Mouse (Mus musculus) intestine, embryonic 16.5 days (tissue): Measurements from ENCODE around the gene Gm20388. TPM values are rescaled to one million over a fixed set of nuclear protein-coding genes. Genes with fewer than 3 reads are reported as not detected.

ENCODE experiments used
- ATAC-seq: fragments of 200-750 bp; cut with Nextera tagmentation; 2 replicates; pipeline ENCODE4 v1.8.0; 2017; ENCODE audit warnings: moderate TSS enrichment, moderate library complexity
- H3K27ac ChIP-seq: fragments of 300-500 bp; sonication (generic); 2 replicates; pipeline ENCODE4 v1.5.1; 2014; ENCODE audit warnings: mild to moderate bottlenecking, low read length
- H3K27me3 ChIP-seq: fragments of 300-500 bp; sonication (generic); replicated peaks from 2 replicates; pipeline ENCODE4 v1.6.1; 2014; ENCODE audit warnings: low read length, control low read depth, mixed read lengths; ENCODE audit not compliant: control insufficient read depth, insufficient read depth
- H3K36me3 ChIP-seq: fragments of 300-500 bp; sonication (generic); 2 replicates; pipeline ENCODE4 v1.6.1; 2014; ENCODE audit warnings: low read length, control low read depth; ENCODE audit not compliant: control insufficient read depth, insufficient read depth
- H3K4me1 ChIP-seq: fragments of 300-500 bp; sonication (generic); 2 replicates; pipeline ENCODE4 v1.6.1; 2014; ENCODE audit warnings: low read length, control low read depth, mixed read lengths; ENCODE audit not compliant: control insufficient read depth, insufficient read depth
- H3K4me2 ChIP-seq: fragments of 300-500 bp; sonication (generic); 2 replicates; pipeline ENCODE4 v1.6.1; 2014; ENCODE audit warnings: low read depth, low read length, control low read depth
- H3K4me3 ChIP-seq: fragments of 300-500 bp; sonication (generic); 2 replicates; pipeline ENCODE4 v1.5.1; 2014; ENCODE audit warnings: mild to moderate bottlenecking, low read length
- H3K9ac ChIP-seq: fragments of 300-500 bp; sonication (generic); 2 replicates; pipeline ENCODE4 v1.6.1; 2014; ENCODE audit warnings: low read depth, low read length
- H3K9me3 ChIP-seq: fragments of 300-500 bp; sonication (generic); 2 replicates; pipeline ENCODE4 v1.6.1; 2016; ENCODE audit warnings: low read length, control low read depth; ENCODE audit not compliant: control insufficient read depth
- WGBS: fragments of 180-500 bp; shearing (Covaris S2); extraction: QIAGEN DNeasy Blood & Tissue Kit; methylation state at CpG from one replicate; pipeline ENCODE4 v1.1.7; 2014; 5-methylcytosine and 5-hydroxymethylcytosine counted together
- polyA plus RNA-seq: library from polyadenylated mRNA; unstranded; fragments of >200 nt; fragmentation: Nextera tagmentation; extraction: Ambion mirVana; gene quantifications from 2 replicates; pipeline ENCODE4 v1.2.1, GENCODE M21; 2015

The Gm20388 gene
- polyA plus RNA-seq, 1 experiment from 2014 or later, result 5.8 TPM

DNA sequence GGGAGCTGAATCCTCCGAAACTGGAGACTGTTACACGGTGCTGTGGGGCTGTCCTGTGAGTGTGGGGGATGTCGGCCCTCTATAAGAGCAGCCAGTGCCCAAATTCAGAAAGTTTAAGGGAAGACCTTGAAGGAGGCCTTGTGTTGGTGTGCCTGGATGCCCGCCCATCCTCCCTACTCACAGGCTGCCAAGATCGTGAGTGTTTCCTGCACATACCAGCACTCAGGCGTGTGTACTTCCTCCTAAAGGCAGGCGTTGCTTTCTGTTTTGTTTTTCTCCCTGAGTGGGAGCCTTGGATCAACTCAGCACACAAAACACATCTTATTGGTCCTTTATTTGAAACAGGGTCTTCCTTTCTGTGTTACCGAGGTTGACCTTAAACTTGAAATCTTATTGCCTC lies 3431.6 kb downstream of the Gm20388 start:
- Histone ChIP-seq H3K4me3 (no peak overlapping the region), H3K27me3 (no peaks in the 10 kb centered on the region), H3K9ac (no peak overlapping the region), H3K27ac (no peak overlapping the region), H3K4me2 (no peak overlapping the region), H3K4me1 (peaks cover 3% of the 10 kb centered on the region; the same call in 1 of the 2 replicates), H3K36me3 (no peaks in the 10 kb centered on the region), H3K9me3 (0 out of 2 replicates have a peak, but pooled peaks cover 2% of the 10 kb centered on the region)
- WGBS, result 79% methylated on average over 8 of the region's 8 CpGs
- no peak for ATAC-seq

DNA sequence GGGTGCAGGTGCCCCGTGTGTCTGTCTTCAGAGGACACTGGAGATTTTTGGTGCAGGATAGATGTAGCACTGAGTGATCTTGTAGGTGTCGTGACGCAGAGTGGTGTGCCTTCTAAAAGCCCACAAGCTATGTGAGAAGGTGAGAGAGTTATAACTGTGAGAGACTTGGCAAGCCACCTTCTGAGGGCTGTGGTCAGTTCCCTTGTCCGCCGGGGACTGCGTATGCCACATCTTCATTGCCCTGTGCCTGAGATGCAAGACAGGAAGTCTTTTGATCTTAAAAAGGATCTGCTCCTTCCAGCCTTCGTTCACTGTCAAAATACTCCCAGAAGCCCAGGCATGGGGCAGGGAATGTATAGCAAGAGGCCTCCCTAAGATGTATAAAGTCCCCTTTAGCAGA lies 3432.3 kb downstream of the Gm20388 start:
- Histone ChIP-seq H3K9ac (no peak overlapping the region), H3K27ac (no peak overlapping the region), H3K4me1 (no peaks in the 10 kb centered on the region), H3K27me3 (no peaks in the 10 kb centered on the region), H3K4me3 (no peak overlapping the region), H3K9me3 (0 out of 2 replicates have a peak, but pooled peaks cover 2% of the 10 kb centered on the region), H3K4me2 (no peak overlapping the region), H3K36me3 (no peaks in the 10 kb centered on the region)
- 77% methylated on average over 7 of the region's 7 CpGs for WGBS
- ATAC-seq, result no peak

GRCm38 (mm10) chr8:123343422-123343821 lies 3432.8 kb downstream of the Gm20388 start:
- Histone ChIP-seq H3K4me3 (no peak overlapping the region), H3K9ac (no peak overlapping the region), H3K4me2 (no peak overlapping the region), H3K27ac (no peak overlapping the region), H3K4me1 (no peaks in the 10 kb centered on the region), H3K27me3 (no peaks in the 10 kb centered on the region), H3K36me3 (no peaks in the 10 kb centered on the region), H3K9me3 (0 out of 2 replicates have a peak, but pooled peaks cover 2% of the 10 kb centered on the region)
- ATAC-seq, result no peak
- 84% methylated on average over 12 of the region's 12 CpGs for WGBS

- H3K9ac ChIP-seq, result no peak overlapping the region
- no peak overlapping the region for H3K4me3 ChIP-seq
- ATAC-seq, result no peak
- H3K9me3 ChIP-seq, result 0 out of 2 replicates have a peak, but pooled peaks cover under 1% of the 10 kb centered on the region
- no peaks in the 10 kb centered on the region for H3K4me1 ChIP-seq
- no peak overlapping the region for H3K4me2 ChIP-seq
- H3K27ac ChIP-seq, result no peak overlapping the region
- 73% methylated on average over 8 of the region's 8 CpGs for WGBS
- H3K27me3 ChIP-seq, result no peaks in the 10 kb centered on the region
- no peaks in the 10 kb centered on the region for H3K36me3 ChIP-seq
Measured at GRCm38 (mm10) chr8:123345135-123345534, 3434.5 kb downstream of the Gm20388 start.

DNA sequence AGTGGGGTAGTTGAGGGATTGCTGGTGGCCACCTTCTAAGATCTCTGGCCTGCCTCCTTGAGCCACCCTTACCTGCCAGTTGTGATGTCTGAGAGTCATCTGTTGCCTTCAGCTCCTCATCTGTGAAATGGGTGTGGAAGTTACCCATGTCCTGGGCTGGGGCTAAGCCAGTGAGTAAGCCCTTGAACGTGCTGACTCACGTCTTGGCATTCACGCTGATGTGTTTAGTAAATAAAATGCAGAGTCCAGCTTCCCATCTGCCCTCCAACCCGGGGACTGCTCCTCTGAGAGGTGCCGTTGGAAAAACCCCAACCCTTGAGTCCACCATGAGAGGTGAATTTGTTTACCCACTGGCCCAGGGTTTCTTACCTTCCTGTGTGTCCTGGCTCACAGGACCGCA lies 3435.2 kb downstream of the Gm20388 start:
- no peak overlapping the region for H3K4me2 ChIP-seq
- H3K9ac ChIP-seq, result no peak overlapping the region
- H3K9me3 ChIP-seq, result no peaks in the 10 kb centered on the region
- H3K36me3 ChIP-seq, result no peaks in the 10 kb centered on the region
- no peak overlapping the region for H3K4me3 ChIP-seq
- no peak overlapping the region for H3K27ac ChIP-seq
- H3K27me3 ChIP-seq, result no peaks in the 10 kb centered on the region
- no peak for ATAC-seq
- 67% methylated on average over 6 of the region's 6 CpGs for WGBS
- no peaks in the 10 kb centered on the region for H3K4me1 ChIP-seq

GRCm38 (mm10) chr8:123347293-123347692 lies 3436.7 kb downstream of the Gm20388 start:
- no peak overlapping the region for H3K27ac ChIP-seq
- H3K4me3 ChIP-seq, result no peak overlapping the region
- H3K9me3 ChIP-seq, result no peaks in the 10 kb centered on the region
- H3K4me1 ChIP-seq, result 0 out of 2 replicates have a peak, but pooled peaks cover 2% of the 10 kb centered on the region
- H3K36me3 ChIP-seq, result no peaks in the 10 kb centered on the region
- no peak for ATAC-seq
- H3K9ac ChIP-seq, result no peak overlapping the region
- 66% methylated on average over 2 of the region's 2 CpGs for WGBS
- H3K4me2 ChIP-seq, result no peak overlapping the region
- H3K27me3 ChIP-seq, result no peaks in the 10 kb centered on the region

DNA sequence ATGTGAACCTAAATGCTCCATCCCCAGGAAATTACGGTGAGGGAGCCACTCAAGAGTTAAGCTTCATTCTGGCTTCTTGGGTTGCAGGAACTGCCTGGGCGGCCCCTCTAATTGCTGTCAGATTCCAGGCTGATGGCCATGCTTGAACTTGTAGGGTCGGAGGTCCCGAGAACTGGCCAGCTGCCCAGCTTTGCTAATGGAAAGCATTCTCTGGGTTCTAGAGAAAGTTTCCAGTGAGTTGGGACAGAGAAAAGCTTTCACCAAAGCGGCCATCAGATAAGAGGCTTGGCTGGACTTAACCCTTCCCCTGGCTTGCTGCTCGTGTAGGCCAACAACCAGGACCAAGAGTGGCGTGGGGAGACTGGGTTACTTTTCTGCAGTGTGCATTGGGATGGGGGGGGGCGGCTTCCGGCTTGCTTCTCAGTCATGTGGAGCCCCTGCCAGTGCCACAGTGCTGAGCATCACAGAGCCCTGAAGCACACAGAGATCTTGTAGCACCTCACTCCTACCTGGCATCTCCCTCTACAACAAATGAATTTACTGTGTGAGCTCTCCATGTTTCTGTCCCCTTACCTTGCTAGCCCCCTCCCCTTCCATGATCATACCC lies 3437.7 kb downstream of the Gm20388 start:
- Histone ChIP-seq H3K9ac (no peak overlapping the region), H3K4me3 (no peak overlapping the region), H3K4me2 (no peak overlapping the region), H3K9me3 (no peaks in the 10 kb centered on the region), H3K27ac (no peak overlapping the region), H3K4me1 (0 out of 2 replicates have a peak, but pooled peaks cover 3% of the 10 kb centered on the region), H3K36me3 (no peaks in the 10 kb centered on the region), H3K27me3 (no peaks in the 10 kb centered on the region)
- WGBS, result 44% methylated on average over 9 of the region's 9 CpGs
- ATAC-seq, result 0 out of 2 replicates have a peak, but pooled peaks have one; percentile 48

DNA sequence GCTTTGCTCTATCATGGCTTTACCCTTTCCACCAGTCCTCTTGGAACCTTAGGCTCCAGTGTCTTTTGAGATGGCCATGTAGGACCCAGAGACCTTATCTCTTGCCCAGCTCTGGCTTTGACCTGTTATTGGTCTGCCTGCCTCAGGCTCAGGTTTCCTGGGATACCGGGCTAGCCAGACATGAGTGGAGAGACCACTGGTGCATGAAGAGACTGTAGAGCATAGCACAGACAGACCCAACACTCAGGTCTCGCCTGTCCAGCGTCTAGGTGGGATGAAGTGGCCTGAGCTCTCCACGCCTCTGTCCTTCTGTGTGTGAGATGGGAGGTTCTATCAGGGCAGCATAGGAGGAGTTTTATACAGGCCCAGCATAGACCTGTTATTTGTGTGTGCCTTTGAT lies 3438.4 kb downstream of the Gm20388 start:
- Histone ChIP-seq H3K4me2 (no peak overlapping the region), H3K4me3 (no peak overlapping the region), H3K9ac (no peak overlapping the region), H3K36me3 (no peaks in the 10 kb centered on the region), H3K9me3 (no peaks in the 10 kb centered on the region), H3K4me1 (0 out of 2 replicates have a peak, but pooled peaks cover 3% of the 10 kb centered on the region), H3K27me3 (no peaks in the 10 kb centered on the region), H3K27ac (no peak overlapping the region)
- WGBS, result 86% methylated on average over 4 of the region's 4 CpGs
- no peak for ATAC-seq

DNA sequence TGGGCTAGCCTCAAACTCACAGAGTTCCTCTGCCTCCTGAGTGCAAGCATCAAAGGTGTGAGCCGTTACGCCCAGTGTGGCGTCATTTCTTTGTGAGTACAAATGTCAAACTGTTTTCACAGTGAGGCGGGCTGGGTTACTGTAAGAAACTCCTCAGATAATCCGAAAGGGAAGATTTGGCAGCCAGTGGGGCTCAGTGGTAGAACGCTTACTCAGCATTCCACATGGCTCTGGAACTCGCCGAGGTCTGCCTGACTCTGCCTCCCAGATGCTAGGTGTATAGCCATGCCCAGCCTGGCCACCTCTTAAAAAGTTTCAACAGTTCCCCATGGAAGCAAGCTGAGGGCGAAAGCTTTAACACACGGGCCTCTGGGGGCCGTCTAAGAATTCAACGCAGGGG lies 3441.5 kb downstream of the Gm20388 start:
- Histone ChIP-seq H3K9me3 (no peaks in the 10 kb centered on the region), H3K4me2 (no peak overlapping the region), H3K4me3 (no peak overlapping the region), H3K9ac (no peak overlapping the region), H3K36me3 (no peaks in the 10 kb centered on the region), H3K27ac (no peak overlapping the region), H3K4me1 (0 out of 2 replicates have a peak, but pooled peaks cover 3% of the 10 kb centered on the region), H3K27me3 (no peaks in the 10 kb centered on the region)
- 83% methylated on average over 12 of the region's 12 CpGs for WGBS
- no peak for ATAC-seq

- H3K9ac ChIP-seq, result no peak overlapping the region
- no peaks in the 10 kb centered on the region for H3K27me3 ChIP-seq
- 51% methylated on average over 13 of the region's 13 CpGs for WGBS
- no peak overlapping the region for H3K4me2 ChIP-seq
- no peak overlapping the region for H3K27ac ChIP-seq
- H3K4me1 ChIP-seq, result 0 out of 2 replicates have a peak, but pooled peaks cover 3% of the 10 kb centered on the region
- no peaks in the 10 kb centered on the region for H3K9me3 ChIP-seq
- peak; percentile 53 for ATAC-seq
- H3K4me3 ChIP-seq, result no peak overlapping the region
- no peaks in the 10 kb centered on the region for H3K36me3 ChIP-seq
Measured at GRCm38 (mm10) chr8:123352786-123353185, 3442.1 kb downstream of the Gm20388 start.
